Mouse (Mus musculus) heart, postnatal 0 days (tissue): ENCODE results near the gene Gpc5.

Source experiments
- CTCF ChIP-seq: IDR thresholded peaks from 2 replicates; pipeline ENCODE4 v1.5.1; 2016; ENCODE audit warnings: antibody characterized with exemption, control low read depth, low read depth
- EP300 ChIP-seq: IDR thresholded peaks from 2 replicates; pipeline ENCODE4 v1.6.1; 2016; ENCODE audit warnings: antibody characterized with exemption, low read depth

DNA sequence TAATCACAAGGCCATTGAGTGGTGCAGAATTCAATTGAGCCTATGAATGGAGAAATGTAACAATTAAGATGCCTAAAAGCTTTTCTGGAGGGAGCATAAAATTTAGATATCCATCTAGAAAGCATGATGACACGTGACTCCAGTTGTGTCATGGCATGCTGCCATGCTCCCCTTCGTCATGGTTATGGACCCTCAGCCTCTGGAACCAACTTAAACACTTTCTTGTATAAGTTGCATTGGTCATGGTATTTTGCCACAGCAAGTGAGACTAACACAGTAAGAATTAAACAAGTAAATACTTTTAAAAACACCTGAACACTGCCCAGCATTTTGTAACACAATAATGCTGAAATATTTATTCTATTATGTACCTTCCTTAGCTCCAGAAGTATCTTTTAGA lies 524.3 kb downstream of the Gpc5 start:
- no peak for TF ChIP-seq CTCF
- no peak for TF ChIP-seq EP300
